Mouse (Mus musculus): Measurements from ENCODE around the gene Mdh2.

Gene Mdh2

GRCm38 (mm10) chr5:135829381-135829780, 51.1 kb downstream of the Mdh2 start:
- intact Hi-C loops (cut with DNase I): no loop called here

GRCm38 (mm10) chr5:135832729-135833128, 54.4 kb downstream of the Mdh2 start:
- intact Hi-C loops (cut with DNase I): no loop called here

- intact Hi-C loops (cut with DNase I): no loop called here
These were observed 56.6 kb downstream of the Mdh2 start for GRCm38 (mm10) chr5:135834769-135835491.

GRCm38 (mm10) chr5:135835492-135835858, 57.2 kb downstream of the Mdh2 start:
- intact Hi-C loops (cut with DNase I): no loop called here

- intact Hi-C loops (cut with DNase I): no loop called here
These were observed 57.7 kb downstream of the Mdh2 start for GRCm38 (mm10) chr5:135835981-135836380.

Small RNA genes within 50 kb of the gene (microRNA-seq; reads per million reads assigned to microRNA genes)
- gene Gm23268: 0 reads per million in 2 experiments
- 0.12 to 0.23 reads per million in 2 experiments for gene Mir7034
